Mouse (Mus musculus) myocyte (in vitro differentiated cells): ENCODE results near the gene Rpl6.

Source experiments
- E2F4 ChIP-seq: IDR thresholded peaks from one replicate; pipeline ENCODE4 v1.6.1; 2011; ENCODE audit warnings: mild to moderate bottlenecking, control low read depth, moderate library complexity; ENCODE audit not compliant: insufficient read depth
- MAX ChIP-seq: IDR thresholded peaks from one replicate; pipeline ENCODE4 v1.6.1; 2011; ENCODE audit warnings: low read depth, mild to moderate bottlenecking, control low read depth
- POLR2A ChIP-seq: IDR thresholded peaks from one replicate; pipeline ENCODE4 v1.6.1; 2011; ENCODE audit warnings: low read depth, mild to moderate bottlenecking, control low read depth, moderate library complexity; ENCODE audit not compliant: insufficient read length
- POLR2AphosphoS2 ChIP-seq: IDR thresholded peaks from one replicate; pipeline ENCODE4 v1.6.1; 2011; ENCODE audit warnings: low read depth, control low read depth; ENCODE audit not compliant: insufficient read length
- REST ChIP-seq: IDR thresholded peaks from one replicate; pipeline ENCODE4 v1.6.1; 2011; ENCODE audit warnings: mild to moderate bottlenecking, control low read depth, moderate library complexity; ENCODE audit not compliant: insufficient read depth, insufficient read length
- TCF12 ChIP-seq: IDR thresholded peaks from one replicate; pipeline ENCODE4 v1.6.1; 2011; ENCODE audit warnings: mild to moderate bottlenecking, control low read depth; ENCODE audit not compliant: poor library complexity, insufficient read depth, severe bottlenecking
- TCF3 ChIP-seq: IDR thresholded peaks from one replicate; pipeline ENCODE4 v1.6.1; 2011; ENCODE audit warnings: low read depth, control low read depth; ENCODE audit not compliant: insufficient read length

GRCm38 (mm10) chr5:121216126-121216446 is 11.8 kb downstream of the Rpl6 start:
- TF ChIP-seq TCF3 (no peak), POLR2A (no peak), REST (no peak), TCF12 (no peak), POLR2AphosphoS2 (no peak), MAX (no peak), E2F4 (no peak)
